Mouse (Mus musculus) stomach, postnatal 0 days (tissue): ENCODE data around the gene Dusp22.
A peak's percentile ranks its signal among the peaks of the same experiment; 100 is the strongest.

Experiments
- CTCF ChIP-seq: IDR thresholded peaks from 2 replicates; pipeline ENCODE4 v1.5.1; 2016; ENCODE audit warnings: antibody characterized with exemption, low read depth, mild to moderate bottlenecking, moderate library complexity
- EP300 ChIP-seq: optimal IDR thresholded peaks from 2 replicates; pipeline ENCODE3; 2016; ENCODE audit warnings: antibody characterized with exemption

DNA sequence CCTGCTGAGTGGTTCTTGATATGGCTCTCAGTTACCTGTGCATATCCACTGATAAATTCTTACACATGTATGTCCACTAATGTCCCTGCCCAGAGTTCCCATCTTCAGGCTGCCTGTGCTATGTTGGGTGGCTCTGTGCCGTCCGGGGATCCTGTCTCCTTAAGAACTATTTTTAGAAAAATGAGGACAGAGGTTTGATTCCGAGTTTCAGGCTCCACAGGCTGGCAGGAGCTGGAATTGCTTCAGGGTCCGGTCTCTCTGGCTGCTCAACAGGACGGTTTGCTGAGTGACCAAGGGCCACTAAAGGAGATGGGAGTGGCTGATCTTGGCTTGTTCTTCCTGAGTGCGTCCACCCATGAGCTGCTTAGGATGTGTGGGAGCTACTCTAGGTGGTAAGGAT is 69.4 kb downstream of the Dusp22 start:
- TF ChIP-seq CTCF (peak; percentile 55), EP300 (no peak)
